Mouse (Mus musculus) C2C12 (cell line): ENCODE measurements around the gene Dgka. TPM values are rescaled to one million over a fixed set of nuclear protein-coding genes. Genes with fewer than 3 reads are reported as not detected.

Experiments
- H3K27me3 ChIP-seq: one replicate; pipeline ENCODE4 v1.6.1; 2011; ENCODE audit not compliant: control insufficient read depth, insufficient read depth, insufficient read length
- H3K36me3 ChIP-seq: one replicate; pipeline ENCODE4 v1.6.1; 2011; ENCODE audit not compliant: control insufficient read depth, insufficient read depth
- H3K4me3 ChIP-seq: one replicate; pipeline ENCODE4 v1.5.1; 2011; ENCODE audit warnings: mild to moderate bottlenecking, control low read depth; ENCODE audit not compliant: poor library complexity, insufficient read depth, severe bottlenecking
- H3K79me2 ChIP-seq: one replicate; pipeline ENCODE4 v1.6.1; 2011; ENCODE audit not compliant: control insufficient read depth, insufficient read depth
- H3K79me3 ChIP-seq: one replicate; pipeline ENCODE4 v1.6.1; 2011; ENCODE audit warnings: low read depth, control low read depth
- H3ac ChIP-seq: one replicate; pipeline ENCODE3; 2011; ENCODE audit warnings: low read depth; ENCODE audit not compliant: control insufficient read depth, insufficient read length
- CEBPB ChIP-seq: IDR thresholded peaks from one replicate; pipeline ENCODE4 v1.6.1; 2011; ENCODE audit warnings: low read depth, mild to moderate bottlenecking, control low read depth, moderate library complexity
- CTCF ChIP-seq: IDR thresholded peaks from one replicate; pipeline ENCODE4 v1.5.1; 2011; ENCODE audit not compliant: control insufficient read depth, insufficient read depth, insufficient read length
- FOSL1 ChIP-seq: IDR thresholded peaks from one replicate; pipeline ENCODE4 v1.8.0; 2011; ENCODE audit warnings: mild to moderate bottlenecking, low read length; ENCODE audit not compliant: poor library complexity, insufficient read depth, severe bottlenecking
- MAX ChIP-seq: IDR thresholded peaks from one replicate; pipeline ENCODE4 v1.6.1; 2011; ENCODE audit warnings: mild to moderate bottlenecking, control low read depth
- MYOD1 ChIP-seq: IDR thresholded peaks from one replicate; pipeline ENCODE4 v1.6.1; 2011; ENCODE audit warnings: low read depth; ENCODE audit not compliant: control insufficient read depth, insufficient read length
- MYOG ChIP-seq: IDR thresholded peaks from one replicate; pipeline ENCODE4 v1.6.1; 2011; ENCODE audit not compliant: control insufficient read depth, insufficient read length; ENCODE audit errors: extremely low read depth
- USF1 ChIP-seq: IDR thresholded peaks from one replicate; pipeline ENCODE4 v1.6.1; 2011; ENCODE audit warnings: low read depth, mild to moderate bottlenecking, control low read depth, moderate library complexity
- polyA plus RNA-seq: library from polyadenylated mRNA; unstranded; fragments of >200 nt; fragmentation: generic; extraction: Trizol; gene quantifications from one replicate; pipeline ENCODE4 v1.2.1, GENCODE M21; 2012; ENCODE audit warnings: missing spikeins

Dgka gene
- polyA plus RNA-seq, 1 experiment, result 7.3 TPM

DNA sequence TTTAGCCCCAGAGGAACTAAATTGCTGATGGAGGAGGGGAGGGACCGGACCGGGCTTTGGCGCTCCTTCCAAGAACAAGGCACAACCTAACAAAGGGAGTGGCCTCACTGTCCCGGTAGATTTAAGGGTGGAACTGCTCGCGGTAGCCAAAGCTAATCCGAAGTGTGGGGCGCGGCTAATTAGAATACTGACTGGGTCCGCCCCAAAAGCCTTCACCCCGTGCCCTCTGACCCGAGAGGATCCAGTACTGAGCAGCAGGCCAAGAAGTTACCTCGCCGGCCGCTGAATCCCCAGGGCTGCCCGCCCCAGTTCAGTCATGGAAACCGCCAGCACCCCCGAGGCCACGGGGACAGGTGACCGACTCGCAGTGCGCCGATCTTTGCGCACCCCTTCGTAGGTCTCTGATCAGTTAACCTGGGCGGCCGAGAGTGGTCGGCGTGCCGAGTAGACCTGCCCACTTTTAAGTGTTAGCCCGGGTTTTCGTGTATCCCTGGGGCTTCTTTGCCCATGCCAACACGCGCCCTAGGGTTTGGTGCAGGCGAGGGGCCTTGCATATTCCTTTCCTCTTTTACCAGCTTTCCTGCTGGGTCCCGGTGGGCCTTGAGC lies 3.1 kb upstream of the Dgka start, which contains the start of gene Pym1:
Gene Pym1 (plus strand): TSS at position 244 of the 606 bp plus-strand sequence.
- peak within 1 kb of the TSS; percentile 90 for H3K4me3 ChIP-seq
- H3K79me2 ChIP-seq, result peaks cover 50% of the 10 kb centered on the region
- TF ChIP-seq USF1, result no peak
- no peak for TF ChIP-seq CEBPB
- TF ChIP-seq MAX, result no peak
- TF ChIP-seq MYOD1, result no peak
- TF ChIP-seq CTCF, result no peak
- TF ChIP-seq MYOG, result no peak
- TF ChIP-seq FOSL1, result no peak
- H3K36me3 ChIP-seq, result peaks cover 25% of the 10 kb centered on the region
- H3K79me3 ChIP-seq, result peaks cover 41% of the 10 kb centered on the region
- H3ac ChIP-seq, result peak within 1 kb of the TSS; percentile 96
- no peaks in the 10 kb centered on the region for H3K27me3 ChIP-seq

DNA sequence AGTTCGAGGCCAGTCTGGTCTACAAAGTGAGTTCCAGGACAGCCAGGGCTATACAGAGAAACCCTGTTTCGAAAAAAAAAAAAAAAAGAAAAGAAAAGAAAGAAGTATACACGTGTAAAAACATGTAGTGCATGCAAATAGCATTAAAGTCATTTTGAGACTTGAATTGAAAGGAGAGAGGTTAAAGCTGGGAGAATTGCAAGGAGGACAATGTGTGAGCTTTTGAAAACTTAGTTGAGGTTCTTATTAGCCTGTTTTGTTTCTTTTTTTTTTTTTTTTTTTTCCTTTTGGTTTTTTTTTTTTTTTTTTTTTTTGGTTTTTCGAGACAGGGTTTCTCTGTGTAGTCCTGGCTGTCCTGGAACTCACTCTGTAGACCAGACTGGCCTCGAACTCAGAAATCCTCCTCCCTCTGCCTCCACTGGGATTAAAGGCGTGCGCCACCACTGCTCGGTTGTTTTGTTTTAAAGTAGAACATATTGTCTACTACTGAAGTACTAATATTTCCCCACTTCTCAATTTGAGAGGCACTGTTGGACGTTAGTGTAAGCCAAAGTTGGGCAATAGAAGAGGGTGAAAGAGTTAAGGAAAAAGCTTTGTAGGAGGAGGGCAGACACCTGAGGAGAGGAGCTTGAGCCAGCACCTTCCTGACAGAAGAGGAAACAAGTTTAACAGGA lies 2.5 kb upstream of the Dgka start:
- peaks cover 19% of the 10 kb centered on the region for H3K36me3 ChIP-seq
- peak overlapping the region; percentile 96 for H3ac ChIP-seq
- peak overlapping the region; percentile 90 for H3K4me3 ChIP-seq
- H3K79me3 ChIP-seq, result peaks cover 35% of the 10 kb centered on the region
- no peaks in the 10 kb centered on the region for H3K27me3 ChIP-seq
- no peak for TF ChIP-seq MYOG
- TF ChIP-seq MAX, result no peak
- no peak for TF ChIP-seq FOSL1
- no peak for TF ChIP-seq CEBPB
- no peak for TF ChIP-seq USF1
- TF ChIP-seq MYOD1, result no peak
- peaks cover 44% of the 10 kb centered on the region for H3K79me2 ChIP-seq

DNA sequence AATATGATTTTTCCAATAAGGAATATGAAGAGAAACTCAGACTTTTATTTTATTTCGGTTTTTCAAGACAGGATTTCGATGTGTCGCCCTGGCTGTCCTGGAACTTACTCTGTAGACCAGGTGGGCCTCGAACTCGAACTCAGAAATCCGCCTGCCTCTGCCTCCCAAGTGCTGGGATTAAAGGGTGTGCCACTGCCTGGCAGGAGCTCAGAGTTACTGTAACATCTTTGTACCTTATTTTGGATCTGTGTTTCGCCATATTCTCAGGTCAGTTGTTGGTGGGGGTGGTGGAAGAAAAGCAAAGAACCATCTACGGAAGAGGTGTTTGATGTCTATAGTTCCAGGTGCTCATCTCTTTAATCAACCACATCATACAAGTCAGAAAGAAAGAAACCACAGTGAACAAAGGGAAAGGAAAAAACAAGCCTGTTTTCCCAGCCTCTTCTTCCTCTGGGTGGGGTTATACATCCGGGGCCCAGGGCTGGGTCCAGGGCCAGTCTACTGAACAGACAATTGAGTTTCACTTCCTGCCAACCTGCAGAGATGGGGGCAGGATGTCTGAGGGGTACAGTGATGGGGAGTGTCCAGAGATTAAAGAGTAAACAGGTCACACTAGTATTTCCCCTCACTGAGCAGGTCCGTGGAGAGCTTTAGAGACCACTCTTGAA lies 1.4 kb upstream of the Dgka start:
- H3K4me3 ChIP-seq, result no peak overlapping the region
- H3K79me3 ChIP-seq, result peaks cover 27% of the 10 kb centered on the region
- H3K27me3 ChIP-seq, result no peaks in the 10 kb centered on the region
- no peak overlapping the region for H3ac ChIP-seq
- H3K79me2 ChIP-seq, result peaks cover 34% of the 10 kb centered on the region
- H3K36me3 ChIP-seq, result peaks cover 8% of the 10 kb centered on the region
- no peak for TF ChIP-seq CTCF
- TF ChIP-seq FOSL1, result no peak
- no peak for TF ChIP-seq MAX
- no peak for TF ChIP-seq CEBPB
- TF ChIP-seq MYOD1, result no peak
- TF ChIP-seq MYOG, result no peak
- TF ChIP-seq USF1, result no peak

DNA sequence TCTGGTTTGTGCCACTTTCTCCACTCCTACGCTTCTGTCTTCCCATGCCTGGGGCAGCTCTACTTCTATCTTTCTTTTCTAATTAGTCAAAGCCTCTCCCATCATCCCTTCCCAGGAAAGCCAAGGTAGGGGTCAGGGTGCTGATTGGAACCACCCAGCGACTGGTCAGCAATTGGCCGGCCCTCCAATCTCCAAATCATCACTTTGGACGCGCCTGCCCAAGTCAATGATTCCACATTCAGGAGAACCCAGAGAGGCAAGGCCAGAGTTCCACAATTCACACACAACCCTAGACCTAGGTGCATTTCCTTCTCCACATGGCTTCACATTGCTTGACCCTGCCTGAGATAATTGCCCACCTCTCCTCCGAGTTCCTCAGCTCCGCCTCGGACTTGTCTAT lies 444 bp downstream of the Dgka start:
- Histone ChIP-seq H3K36me3 (no peaks in the 10 kb centered on the region), H3K79me3 (peaks cover 8% of the 10 kb centered on the region), H3K4me3 (peak overlapping the region; percentile 33), H3ac (peak overlapping the region; percentile 91), H3K79me2 (peaks cover 15% of the 10 kb centered on the region), H3K27me3 (no peaks in the 10 kb centered on the region)
- TF ChIP-seq MYOD1 (no peak), MAX (no peak), USF1 (no peak), CEBPB (no peak), FOSL1 (no peak), CTCF (no peak), MYOG (no peak)

DNA sequence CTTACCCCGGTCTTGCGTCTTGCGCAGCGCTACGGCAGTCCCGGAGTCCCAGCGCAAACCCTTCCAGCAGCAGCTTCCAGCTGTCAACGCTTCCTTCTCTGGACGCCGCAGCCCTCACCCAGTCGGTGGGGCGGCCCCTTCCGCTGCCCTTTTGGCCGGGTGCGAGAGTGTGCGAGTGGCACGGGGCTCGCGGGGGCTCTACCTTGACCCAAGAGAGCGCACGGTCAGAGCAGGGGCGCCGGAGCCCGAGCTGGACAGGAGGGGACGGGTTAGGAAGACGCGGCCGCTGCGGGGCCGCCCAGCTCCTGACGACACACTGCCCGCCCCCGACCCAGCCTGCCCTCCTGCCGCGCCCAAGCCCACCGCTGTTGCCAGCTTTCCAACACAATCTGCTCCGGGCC lies 864 bp downstream of the Dgka start:
- Histone ChIP-seq H3K27me3 (no peaks in the 10 kb centered on the region), H3K4me3 (peak overlapping the region; percentile 33)
- TF ChIP-seq CEBPB (no peak), MYOG (no peak), MYOD1 (no peak), MAX (no peak), USF1 (no peak), CTCF (no peak), FOSL1 (no peak)

More for the DNA sequence above, 864 bp downstream of the Dgka start:
- Histone ChIP-seq H3K79me3 (peaks cover 4% of the 10 kb centered on the region), H3K36me3 (no peaks in the 10 kb centered on the region), H3ac (peak overlapping the region; percentile 91), H3K79me2 (peaks cover 11% of the 10 kb centered on the region)
